Mouse (Mus musculus): ENCODE measurements around the gene Sf3a3.

DNA sequence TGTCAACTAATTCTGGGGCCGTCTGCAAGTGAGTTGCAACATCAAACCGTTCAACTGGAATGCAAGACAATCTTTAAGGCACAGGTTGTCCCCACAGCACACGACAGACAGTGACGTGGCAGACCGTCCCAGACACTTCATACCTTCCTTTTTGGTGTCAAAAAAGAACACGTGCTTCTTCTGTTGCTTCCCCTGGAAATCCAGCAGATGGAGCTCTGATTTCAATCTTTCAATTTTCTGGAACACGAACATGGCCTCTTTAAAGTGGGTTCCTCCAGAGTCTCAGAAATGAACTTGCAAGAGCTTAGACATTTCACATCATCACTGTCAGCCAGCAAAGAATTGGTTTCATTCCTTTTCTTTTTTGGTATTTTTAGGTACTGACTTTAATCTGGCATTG is 32.3 kb upstream of the Sf3a3 start:
- TF ChIP-seq CTCF (IDR thresholded peaks at IDR 0.05; ENCODE audit: extremely low read depth, insufficient read length, insufficient replicate concordance, low read depth, low read length) (no peak), POLR2A (IDR thresholded peaks at IDR 0.05; ENCODE audit: low read depth, low read length) (no peak)

Data from small intestine, adult 2 months (tissue).